Mouse (Mus musculus) embryonic facial prominence, embryonic 15.5 days (tissue): ENCODE measurements around the gene Hcar1. TPM values are rescaled to one million over a fixed set of nuclear protein-coding genes. Genes with fewer than 3 reads are reported as not detected.

Source experiments
- ATAC-seq: fragments of 200-750 bp; cut with Nextera tagmentation; 2 replicates; pipeline ENCODE4 v1.8.0; 2017; ENCODE audit warnings: low read depth, moderate TSS enrichment; ENCODE audit not compliant: insufficient number of reproducible peaks, low FRiP score, low TSS enrichment
- H3K27ac ChIP-seq: fragments of 300-500 bp; sonication (generic); replicated peaks from 2 replicates; pipeline ENCODE4 v1.5.1; 2015; ENCODE audit warnings: mild to moderate bottlenecking, inconsistent platforms
- H3K27me3 ChIP-seq: fragments of 300-500 bp; sonication (generic); 2 replicates; pipeline ENCODE4 v1.6.1; 2015; ENCODE audit warnings: inconsistent platforms
- H3K36me3 ChIP-seq: fragments of 300-500 bp; sonication (generic); 2 replicates; pipeline ENCODE4 v1.6.1; 2015; ENCODE audit warnings: mild to moderate bottlenecking, inconsistent platforms
- H3K4me1 ChIP-seq: fragments of 300-500 bp; sonication (generic); 2 replicates; pipeline ENCODE4 v1.6.1; 2015; ENCODE audit warnings: inconsistent platforms
- H3K4me2 ChIP-seq: fragments of 300-500 bp; sonication (generic); replicated peaks from 2 replicates; pipeline ENCODE4 v1.6.1; 2015; ENCODE audit warnings: mild to moderate bottlenecking, inconsistent platforms
- H3K4me3 ChIP-seq: fragments of 300-500 bp; sonication (generic); replicated peaks from 2 replicates; pipeline ENCODE4 v1.5.1; 2015; ENCODE audit warnings: mild to moderate bottlenecking, inconsistent platforms
- H3K9ac ChIP-seq: fragments of 300-500 bp; sonication (generic); 2 replicates; pipeline ENCODE4 v1.6.1; 2015; ENCODE audit warnings: inconsistent platforms
- H3K9me3 ChIP-seq: fragments of 300-500 bp; sonication (generic); replicated peaks from 2 replicates; pipeline ENCODE4 v1.6.1; 2016; ENCODE audit warnings: inconsistent platforms
- WGBS: fragments of 180-500 bp; shearing (Covaris S2); methylation state at CpG from one replicate; pipeline ENCODE4 v1.1.7; 2015; 5-methylcytosine and 5-hydroxymethylcytosine counted together
- polyA plus RNA-seq: library from polyadenylated mRNA; unstranded; fragments of >200 nt; fragmentation: Nextera tagmentation; extraction: Ambion mirVana; gene quantifications from 2 replicates; pipeline ENCODE4 v1.2.1, GENCODE M21; 2015

Gene Hcar1
- polyA plus RNA-seq, 1 experiment from 2014 or later, result 0.76 TPM

- Histone ChIP-seq H3K27me3 (no peaks in the 10 kb centered on the region), H3K4me2 (no peak overlapping the region), H3K9me3 (no peaks in the 10 kb centered on the region), H3K9ac (no peak overlapping the region), H3K27ac (no peak overlapping the region), H3K36me3 (no peaks in the 10 kb centered on the region), H3K4me3 (no peak overlapping the region), H3K4me1 (no peaks in the 10 kb centered on the region)
- 46% methylated on average over 6 of the region's 6 CpGs for WGBS
- ATAC-seq, result no peak
Measured at GRCm38 (mm10) chr5:123891669-123892068, 11.8 kb upstream of the Hcar1 start.

GRCm38 (mm10) chr5:123890987-123891386, 11.2 kb upstream of the Hcar1 start:
- Histone ChIP-seq H3K9me3 (no peaks in the 10 kb centered on the region), H3K4me1 (no peaks in the 10 kb centered on the region), H3K4me3 (no peak overlapping the region), H3K27me3 (no peaks in the 10 kb centered on the region), H3K4me2 (no peak overlapping the region), H3K9ac (no peak overlapping the region), H3K27ac (no peak overlapping the region), H3K36me3 (no peaks in the 10 kb centered on the region)
- no peak for ATAC-seq
- 79% methylated on average over 5 of the region's 5 CpGs for WGBS

GRCm38 (mm10) chr5:123890312-123890711, 10.5 kb upstream of the Hcar1 start:
- 66% methylated on average over 2 of the region's 2 CpGs for WGBS
- H3K9ac ChIP-seq, result no peak overlapping the region

GRCm38 (mm10) chr5:123886365-123886764, 6.5 kb upstream of the Hcar1 start:
- 62% methylated on average over 3 of the region's 3 CpGs for WGBS
- no peaks in the 10 kb centered on the region for H3K27me3 ChIP-seq

More at GRCm38 (mm10) chr5:123890312-123890711, 10.5 kb upstream of the Hcar1 start:
- no peaks in the 10 kb centered on the region for H3K9me3 ChIP-seq
- H3K4me1 ChIP-seq, result no peaks in the 10 kb centered on the region
- no peak overlapping the region for H3K27ac ChIP-seq
- H3K36me3 ChIP-seq, result no peaks in the 10 kb centered on the region
- no peak for ATAC-seq
- H3K4me2 ChIP-seq, result no peak overlapping the region
- no peak overlapping the region for H3K4me3 ChIP-seq
- H3K27me3 ChIP-seq, result no peaks in the 10 kb centered on the region

GRCm38 (mm10) chr5:123884332-123884731, 4.5 kb upstream of the Hcar1 start:
- Histone ChIP-seq H3K4me1 (peaks cover 11% of the 10 kb centered on the region), H3K27me3 (no peaks in the 10 kb centered on the region), H3K4me2 (no peak overlapping the region), H3K4me3 (no peak overlapping the region), H3K9ac (no peak overlapping the region), H3K27ac (no peak overlapping the region), H3K9me3 (no peaks in the 10 kb centered on the region), H3K36me3 (no peaks in the 10 kb centered on the region)
- ATAC-seq, result no peak
- WGBS, result 73% methylated on average over 10 of the region's 10 CpGs

More at GRCm38 (mm10) chr5:123886365-123886764, 6.5 kb upstream of the Hcar1 start:
- no peaks in the 10 kb centered on the region for H3K36me3 ChIP-seq
- no peaks in the 10 kb centered on the region for H3K4me1 ChIP-seq
- no peak overlapping the region for H3K4me2 ChIP-seq
- H3K9ac ChIP-seq, result no peak overlapping the region
- ATAC-seq, result no peak
- no peak overlapping the region for H3K4me3 ChIP-seq
- no peaks in the 10 kb centered on the region for H3K9me3 ChIP-seq
- no peak overlapping the region for H3K27ac ChIP-seq

GRCm38 (mm10) chr5:123883891-123884290, 4.1 kb upstream of the Hcar1 start:
- WGBS, result 72% methylated on average over 7 of the region's 7 CpGs
- Histone ChIP-seq H3K27ac (no peak overlapping the region), H3K9ac (no peak overlapping the region), H3K4me2 (no peak overlapping the region), H3K36me3 (no peaks in the 10 kb centered on the region), H3K4me3 (no peak overlapping the region), H3K9me3 (no peaks in the 10 kb centered on the region), H3K4me1 (peaks cover 15% of the 10 kb centered on the region), H3K27me3 (no peaks in the 10 kb centered on the region)
- no peak for ATAC-seq

- H3K4me3 ChIP-seq, result no peak overlapping the region
- 84% methylated on average over 14 of the region's 14 CpGs for WGBS
- no peaks in the 10 kb centered on the region for H3K27me3 ChIP-seq
- no peak overlapping the region for H3K4me2 ChIP-seq
- H3K9ac ChIP-seq, result no peak overlapping the region
- H3K27ac ChIP-seq, result no peak overlapping the region
- ATAC-seq, result no peak
- H3K4me1 ChIP-seq, result peaks cover 20% of the 10 kb centered on the region
- no peaks in the 10 kb centered on the region for H3K9me3 ChIP-seq
- no peaks in the 10 kb centered on the region for H3K36me3 ChIP-seq
Measured at GRCm38 (mm10) chr5:123880778-123881177, 958 bp upstream of the Hcar1 start.

GRCm38 (mm10) chr5:123878056-123878455, 1.8 kb downstream of the Hcar1 start:
- no peak overlapping the region for H3K9ac ChIP-seq
- 49% methylated on average over 14 of the region's 14 CpGs for WGBS
- no peak for ATAC-seq
- peak overlapping the region; percentile 14; the same call in 1 of the 2 replicates for H3K4me3 ChIP-seq
- H3K27ac ChIP-seq, result no peak overlapping the region
- H3K27me3 ChIP-seq, result no peaks in the 10 kb centered on the region
- no peaks in the 10 kb centered on the region for H3K36me3 ChIP-seq
- peak overlapping the region; percentile 33 for H3K4me2 ChIP-seq
- no peaks in the 10 kb centered on the region for H3K9me3 ChIP-seq
- H3K4me1 ChIP-seq, result peaks cover 20% of the 10 kb centered on the region

GRCm38 (mm10) chr5:123874177-123874576, 5.6 kb downstream of the Hcar1 start:
- no peaks in the 10 kb centered on the region for H3K27me3 ChIP-seq
- 89% methylated on average over 5 of the region's 5 CpGs for WGBS
- no peak overlapping the region for H3K27ac ChIP-seq
- no peak overlapping the region for H3K4me3 ChIP-seq
- H3K4me2 ChIP-seq, result no peak overlapping the region
- H3K4me1 ChIP-seq, result 0 out of 2 replicates have a peak, but pooled peaks cover 7% of the 10 kb centered on the region
- no peaks in the 10 kb centered on the region for H3K36me3 ChIP-seq
- ATAC-seq, result no peak
- no peaks in the 10 kb centered on the region for H3K9me3 ChIP-seq
- no peak overlapping the region for H3K9ac ChIP-seq

GRCm38 (mm10) chr5:123869615-123870014, 10.2 kb downstream of the Hcar1 start:
- no peak for ATAC-seq
- H3K4me3 ChIP-seq, result no peak overlapping the region
- H3K4me2 ChIP-seq, result no peak overlapping the region
- 66% methylated on average over 4 of the region's 4 CpGs for whole genome bisulfite sequencing
- no peaks in the 10 kb centered on the region for H3K27me3 ChIP-seq
- no peaks in the 10 kb centered on the region for H3K36me3 ChIP-seq
- H3K4me1 ChIP-seq, result 0 out of 2 replicates have a peak, but pooled peaks cover 3% of the 10 kb centered on the region
- H3K9ac ChIP-seq, result no peak overlapping the region
- H3K27ac ChIP-seq, result peak overlapping the region; percentile 74
- no peaks in the 10 kb centered on the region for H3K9me3 ChIP-seq

- H3K27me3 ChIP-seq, result no peaks in the 10 kb centered on the region
Measured at GRCm38 (mm10) chr5:123866457-123866856, 13.4 kb downstream of the Hcar1 start.

GRCm38 (mm10) chr5:123865365-123865764, 14.5 kb downstream of the Hcar1 start, which contains the start of gene Hcar2:
Gene Hcar2 (minus strand): TSS chr5:123865499.
- H3K36me3 ChIP-seq, result no peaks in the 10 kb centered on the region
- ATAC-seq, result no peak
- no peaks in the 10 kb centered on the region for H3K9me3 ChIP-seq
- H3K27ac ChIP-seq, result 0 out of 2 replicates have a peak within 1 kb of the TSS, but pooled peaks have one; percentile 13
- H3K4me1 ChIP-seq, result 0 out of 2 replicates have a peak, but pooled peaks cover 3% of the 10 kb centered on the region
- no peak within 1 kb of the TSS for H3K4me3 ChIP-seq
- H3K27me3 ChIP-seq, result no peaks in the 10 kb centered on the region
- H3K4me2 ChIP-seq, result no peak within 1 kb of the TSS; the same call in 1 of the 2 replicates
- H3K9ac ChIP-seq, result no peak within 1 kb of the TSS
- WGBS, result 56% methylated on average over 12 of the region's 12 CpGs

More at GRCm38 (mm10) chr5:123866457-123866856, 13.4 kb downstream of the Hcar1 start:
- no peak overlapping the region for H3K4me3 ChIP-seq
- no peak for ATAC-seq
- no peaks in the 10 kb centered on the region for H3K9me3 ChIP-seq
- 63% methylated on average over 4 of the region's 4 CpGs for WGBS
- no peaks in the 10 kb centered on the region for H3K36me3 ChIP-seq
- no peak overlapping the region for H3K9ac ChIP-seq
- H3K4me2 ChIP-seq, result no peak overlapping the region
- H3K4me1 ChIP-seq, result 0 out of 2 replicates have a peak, but pooled peaks cover 3% of the 10 kb centered on the region
- no peak overlapping the region for H3K27ac ChIP-seq
